Mouse (Mus musculus): ENCODE results near the gene Il1r1. TPM values are rescaled to one million over a fixed set of nuclear protein-coding genes. Genes with fewer than 3 reads are reported as not detected.
A peak's percentile ranks its signal among the peaks of the same experiment; 100 is the strongest.
"Not testable (repeated sequence)": the region's sequence is repeated elsewhere in the genome, so short reads cannot be mapped to it uniquely, and the experiment has no call there.

Il1r1 gene
- total RNA-seq, 1 experiment from 2014 or later = 3.6 TPM

- DNase-seq = no peak
Observed at GRCm38 (mm10) chr1:40271486-40272055, 46.7 kb downstream of the Il1r1 start.

- no peak for DNase-seq
Observed at GRCm38 (mm10) chr1:40272204-40272603, 47.3 kb downstream of the Il1r1 start.

- no peak for DNase-seq
Observed at GRCm38 (mm10) chr1:40273491-40273890, 48.6 kb downstream of the Il1r1 start.

- no peak for DNase-seq
Observed at GRCm38 (mm10) chr1:40275285-40276013, 50.6 kb downstream of the Il1r1 start.

- no peak for DNase-seq
Observed at GRCm38 (mm10) chr1:40277944-40278343, 53.1 kb downstream of the Il1r1 start.

GRCm38 (mm10) chr1:40278720-40279119 is 53.8 kb downstream of the Il1r1 start:
- no peak for DNase-seq

GRCm38 (mm10) chr1:40279182-40279743 is 54.4 kb downstream of the Il1r1 start:
- no peak for DNase-seq

GRCm38 (mm10) chr1:40281950-40282349 is 57.1 kb downstream of the Il1r1 start:
- no peak for DNase-seq

GRCm38 (mm10) chr1:40282394-40282793 is 57.5 kb downstream of the Il1r1 start:
- peak; percentile 11 for DNase-seq

- no peak for DNase-seq
Observed at GRCm38 (mm10) chr1:40283995-40284394, 59.1 kb downstream of the Il1r1 start.

- no peak for DNase-seq
Observed at GRCm38 (mm10) chr1:40290489-40291255, 65.8 kb downstream of the Il1r1 start.

- no peak for DNase-seq
Observed at GRCm38 (mm10) chr1:40292231-40292630, 67.4 kb downstream of the Il1r1 start.

GRCm38 (mm10) chr1:40293891-40294290 is 69.0 kb downstream of the Il1r1 start:
- no peak for DNase-seq

- DNase-seq = no peak
Observed at GRCm38 (mm10) chr1:40294824-40295223, 69.9 kb downstream of the Il1r1 start.

GRCm38 (mm10) chr1:40298053-40298452 is 73.2 kb downstream of the Il1r1 start:
- DNase-seq = no peak

GRCm38 (mm10) chr1:40303179-40303866 is 78.4 kb downstream of the Il1r1 start:
- no peak for DNase-seq

GRCm38 (mm10) chr1:40304321-40304720 is 79.4 kb downstream of the Il1r1 start:
- not testable (repeated sequence) for DNase-seq

GRCm38 (mm10) chr1:40306111-40306510 is 81.2 kb downstream of the Il1r1 start:
- no peak for DNase-seq

GRCm38 (mm10) chr1:40311123-40311522 is 86.2 kb downstream of the Il1r1 start:
- no peak for DNase-seq

GRCm38 (mm10) chr1:40311625-40312024 is 86.7 kb downstream of the Il1r1 start:
- DNase-seq = no peak

GRCm38 (mm10) chr1:40314016-40314415 is 89.1 kb downstream of the Il1r1 start:
- DNase-seq = no peak

- DNase-seq = no peak
Observed at GRCm38 (mm10) chr1:40317657-40318056, 92.8 kb downstream of the Il1r1 start.
